13 mouse cellular contexts compared by ENCODE assay signal in the genomic region with DNA sequence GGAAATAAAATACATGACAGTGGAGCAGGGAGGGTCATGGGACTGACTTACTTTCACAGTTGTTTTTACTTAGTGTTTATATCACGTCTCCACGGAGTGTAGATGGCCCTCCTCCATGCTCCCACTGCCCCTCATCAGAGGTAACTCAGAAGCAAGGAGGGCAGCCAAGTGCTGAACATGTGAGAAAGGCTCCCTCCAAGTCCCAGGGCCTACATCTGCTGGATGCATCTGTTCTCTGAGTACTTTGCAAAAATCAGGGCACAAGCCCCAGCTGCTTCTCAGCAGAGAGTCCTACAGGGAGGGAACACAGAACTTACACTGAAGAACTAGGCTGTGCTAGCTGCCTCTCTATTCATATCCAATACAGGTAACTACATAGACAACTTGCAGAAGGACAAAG.
DNase-seq lines count a peak whose midpoint lies in the region; ATAC-seq and TF ChIP-seq lines count a peak whose summit lies in the region.
"Had no signal": no experiment of that assay in that cellular context is flagged by ENCODE, and none has a peak within 500 bp of the region (broad histone marks: within the 10 kb centered on the region; RNA-seq: fewer than 3 reads in every experiment).

No protein-coding gene starts in this region.

- peaks cover 16% of the 10 kb centered on the region for H3K4me1 ChIP-seq in forebrain, embryonic 16.5 days (replicated peaks; ENCODE audit: control insufficient read depth, insufficient read depth, low read length)
- H3K4me1 ChIP-seq in forebrain, embryonic 10.5 days: peaks cover 17% of the 10 kb centered on the region
- H3K4me1 ChIP-seq in limb, embryonic 14.5 days (ENCODE audit: control insufficient read depth, insufficient read depth, low read length): peaks cover 6% of the 10 kb centered on the region
- H3K4me1 ChIP-seq in limb, embryonic 10.5 days: peaks cover 11% of the 10 kb centered on the region
- H3K4me1 ChIP-seq in heart, embryonic 13.5 days: peaks cover 49% of the 10 kb centered on the region

- TF ChIP-seq CTCF in brain, embryonic 14.5 days (IDR thresholded peaks at IDR 0.05; ENCODE audit: borderline replicate concordance, extremely low read depth, insufficient read depth, insufficient read length): no peak

- no peak overlapping the region for H3K4me2 ChIP-seq in forebrain, embryonic 16.5 days (ENCODE audit: low read length)
- no peak overlapping the region for H3K4me2 ChIP-seq in limb, embryonic 14.5 days (replicated peaks; ENCODE audit: low read depth, low read length, severe bottlenecking)
- H3K4me2 ChIP-seq in heart, embryonic 13.5 days: no peak overlapping the region
- H3K4me2 ChIP-seq: hindbrain, embryonic 13.5 days; liver, embryonic 15.5 days had no signal

- no peak for DNase-seq in forebrain, embryonic 10.5 days (ENCODE audit: extremely low spot score, low spot score)
- DNase-seq in limb, embryonic 14.5 days (ENCODE audit: low spot score): peak; percentile 58
- no peak for DNase-seq in limb, embryonic 10.5 days (ENCODE audit: low spot score)
- DNase-seq in brain, embryonic 14.5 days (ENCODE audit: low read depth): peak; percentile 67
- no peak for DNase-seq in spleen, postnatal 14 days (ENCODE audit: low spot score in 2 of 2)
- no peak for DNase-seq in spleen, postnatal 36 days (ENCODE audit: low spot score in 2 of 2)
- DNase-seq: cerebellum, postnatal 25 days; thymus, postnatal 4 days had no signal

- no peaks in the 10 kb centered on the region for H3K9me3 ChIP-seq in forebrain, embryonic 16.5 days (ENCODE audit: control insufficient read depth, low read length)
- no peaks in the 10 kb centered on the region for H3K9me3 ChIP-seq in forebrain, embryonic 10.5 days
- no peaks in the 10 kb centered on the region for H3K9me3 ChIP-seq in limb, embryonic 14.5 days (ENCODE audit: control insufficient read depth, low read length)
- no peaks in the 10 kb centered on the region for H3K9me3 ChIP-seq in limb, embryonic 10.5 days (replicated peaks)
- H3K9me3 ChIP-seq in heart, embryonic 13.5 days: no peaks in the 10 kb centered on the region
- H3K9me3 ChIP-seq: hindbrain, embryonic 13.5 days; liver, embryonic 15.5 days; megakaryocyte, embryonic 14.5 days had no signal

- H3K4me3 ChIP-seq in forebrain, embryonic 16.5 days (replicated peaks; ENCODE audit: low read length): no peak overlapping the region
- H3K4me3 ChIP-seq in forebrain, embryonic 10.5 days: no peak overlapping the region
- H3K4me3 ChIP-seq in limb, embryonic 14.5 days (replicated peaks; ENCODE audit: low read length): no peak overlapping the region
- H3K4me3 ChIP-seq in limb, embryonic 10.5 days: no peak overlapping the region
- H3K4me3 ChIP-seq in heart, embryonic 13.5 days: no peak overlapping the region
- H3K4me3 ChIP-seq: hindbrain, embryonic 13.5 days; liver, embryonic 15.5 days; megakaryocyte, embryonic 14.5 days had no signal

- H3K27me3 ChIP-seq in forebrain, embryonic 16.5 days (replicated peaks; ENCODE audit: control insufficient read depth, insufficient read depth, low read length): no peaks in the 10 kb centered on the region
- H3K27me3 ChIP-seq in forebrain, embryonic 10.5 days (ENCODE audit: poor library complexity, severe bottlenecking): no peaks in the 10 kb centered on the region
- H3K27me3 ChIP-seq in limb, embryonic 14.5 days (ENCODE audit: control insufficient read depth, insufficient read depth, low read length): no peaks in the 10 kb centered on the region
- no peaks in the 10 kb centered on the region for H3K27me3 ChIP-seq in limb, embryonic 10.5 days (ENCODE audit: low read depth, poor library complexity, severe bottlenecking)
- H3K27me3 ChIP-seq in heart, embryonic 13.5 days (replicated peaks): peaks cover 4% of the 10 kb centered on the region; the same call in 1 of the 2 replicates
- H3K27me3 ChIP-seq: hindbrain, embryonic 13.5 days; liver, embryonic 15.5 days had no signal

- H3K9ac ChIP-seq in forebrain, embryonic 16.5 days (replicated peaks; ENCODE audit: low read depth, low read length): no peak overlapping the region
- H3K9ac ChIP-seq in limb, embryonic 14.5 days (ENCODE audit: low read depth, low read length, severe bottlenecking): no peak overlapping the region
- H3K9ac ChIP-seq in heart, embryonic 13.5 days: 0 out of 2 replicates have a peak overlapping the region, but pooled peaks have one; percentile 16
- H3K9ac ChIP-seq: hindbrain, embryonic 13.5 days; liver, embryonic 15.5 days had no signal

- no peak for TF ChIP-seq POLR2A in limb, embryonic 14.5 days (IDR thresholded peaks at IDR 0.05; ENCODE audit: borderline replicate concordance, extremely low read depth, insufficient read depth, insufficient read length)
- no peak for TF ChIP-seq POLR2A in brain, embryonic 14.5 days (IDR thresholded peaks at IDR 0.05; ENCODE audit: borderline replicate concordance, extremely low read depth, insufficient read depth, insufficient read length, poor library complexity, severe bottlenecking)

- WGBS in forebrain, embryonic 16.5 days: 64% methylated on average over 2 of the region's 2 CpGs
- 79% methylated on average over 2 of the region's 2 CpGs for WGBS in forebrain, embryonic 10.5 days
- WGBS in limb, embryonic 14.5 days: 23% methylated on average over 2 of the region's 2 CpGs
- 55% methylated on average over 2 of the region's 2 CpGs for WGBS in limb, embryonic 10.5 days
- WGBS in heart, embryonic 13.5 days: 49% methylated on average over 2 of the region's 2 CpGs

- peak overlapping the region; percentile 4; the same call in 1 of the 2 replicates for H3K27ac ChIP-seq in forebrain, embryonic 16.5 days (ENCODE audit: low read length)
- H3K27ac ChIP-seq in forebrain, embryonic 10.5 days: no peak overlapping the region
- no peak overlapping the region for H3K27ac ChIP-seq in limb, embryonic 14.5 days (replicated peaks; ENCODE audit: low read depth, low read length)
- no peak overlapping the region for H3K27ac ChIP-seq in limb, embryonic 10.5 days
- H3K27ac ChIP-seq in heart, embryonic 13.5 days (replicated peaks): no peak overlapping the region
- H3K27ac ChIP-seq: hindbrain, embryonic 13.5 days; liver, embryonic 15.5 days had no signal

- no peaks in the 10 kb centered on the region for H3K36me3 ChIP-seq in forebrain, embryonic 16.5 days (ENCODE audit: control insufficient read depth, insufficient read depth)
- H3K36me3 ChIP-seq in forebrain, embryonic 10.5 days (replicated peaks): no peaks in the 10 kb centered on the region
- no peaks in the 10 kb centered on the region for H3K36me3 ChIP-seq in limb, embryonic 14.5 days (ENCODE audit: control insufficient read depth, insufficient read depth, low read length)
- H3K36me3 ChIP-seq in limb, embryonic 10.5 days: no peaks in the 10 kb centered on the region
- H3K36me3 ChIP-seq in heart, embryonic 13.5 days: no peaks in the 10 kb centered on the region
- H3K36me3 ChIP-seq: hindbrain, embryonic 13.5 days; liver, embryonic 15.5 days had no signal

- ATAC-seq in forebrain, embryonic 16.5 days: no peak
- peak; percentile 41 for ATAC-seq in limb, embryonic 14.5 days (ENCODE audit: low FRiP score, low read depth)
- ATAC-seq in heart, embryonic 13.5 days (ENCODE audit: extremely low read depth, insufficient number of reproducible peaks, low FRiP score, low TSS enrichment): no peak

Comparison
In these comparisons a context has a peak if more than half of its experiments do, and no peak if none do; other contexts are left out.
1. DNase-seq: peak in limb, embryonic 14.5 days (single experiment) and brain, embryonic 14.5 days (single experiment); none in forebrain, embryonic 10.5 days (single experiment), limb, embryonic 10.5 days (single experiment), spleen, postnatal 14 days (0 of 2) and spleen, postnatal 36 days (0 of 2).